Mouse (Mus musculus) ES-E14 (cell line): ENCODE data around the gene S1pr2. TPM values are rescaled to one million over a fixed set of nuclear protein-coding genes. Genes with fewer than 3 reads are reported as not detected.

Source experiments
- DNase-seq: peaks from one replicate; pipeline ENCODE4 v3.0.0-alpha.2; 2013; ENCODE audit warnings: low read depth, low spot score
- H3K27ac ChIP-seq: 2 replicates; pipeline ENCODE4 v1.5.1; 2012; ENCODE audit warnings: low read depth, mild to moderate bottlenecking, low read length, moderate library complexity, mixed read lengths; ENCODE audit not compliant: poor library complexity, insufficient read depth, severe bottlenecking
- H3K36me3 ChIP-seq: 2 replicates; pipeline ENCODE4 v1.6.1; 2012; ENCODE audit warnings: mild to moderate bottlenecking, low read length, moderate library complexity, mixed read lengths; ENCODE audit not compliant: control insufficient read depth, poor library complexity, insufficient read depth, severe bottlenecking
- H3K4me1 ChIP-seq, 2 experiments: fragments of 150-350 bp in 1 of 2; sonication (generic) in 1 of 2; 2 replicates each; pipeline ENCODE4 v1.6.1; 2012; ENCODE audit warnings: low read length in 2 of 2, mild to moderate bottlenecking in 1 of 2, mixed read lengths in 1 of 2; ENCODE audit not compliant: control insufficient read depth in 2 of 2, insufficient read depth in 2 of 2, poor library complexity in 1 of 2
- H3K4me3 ChIP-seq, 2 experiments: fragments of 150-350 bp in 1 of 2; sonication (generic) in 1 of 2; 2 replicates each; pipeline ENCODE4 v1.5.1; 2012; ENCODE audit warnings: low read length in 2 of 2, low read depth in 1 of 2, mild to moderate bottlenecking in 1 of 2, mixed read lengths in 1 of 2; ENCODE audit not compliant: insufficient read depth in 1 of 2, poor library complexity in 1 of 2, severe bottlenecking in 1 of 2
- H3K9ac ChIP-seq: 2 replicates; pipeline ENCODE4 v1.6.1; 2012; ENCODE audit warnings: low read depth, mild to moderate bottlenecking, low read length, mixed read lengths; ENCODE audit not compliant: poor library complexity, insufficient read depth, severe bottlenecking
- H3K9me3 ChIP-seq: fragments of 150-350 bp; sonication (generic); 2 replicates; pipeline ENCODE4 v1.6.1; 2012; ENCODE audit warnings: low read depth, mild to moderate bottlenecking, low read length; ENCODE audit not compliant: control insufficient read depth, insufficient read depth
- CHD2 ChIP-seq: IDR thresholded peaks from 2 replicates; pipeline ENCODE4 v1.6.1; 2014; ENCODE audit warnings: mild to moderate bottlenecking, low read depth, low read length, inconsistent platforms
- HCFC1 ChIP-seq: IDR thresholded peaks from 2 replicates; pipeline ENCODE4 v1.6.1; 2012; ENCODE audit warnings: low read length, inconsistent platforms, borderline replicate concordance; ENCODE audit not compliant: insufficient read depth
- MAFK ChIP-seq: IDR thresholded peaks from 2 replicates; pipeline ENCODE4 v1.6.1; 2014; ENCODE audit warnings: mild to moderate bottlenecking, low read depth, low read length, inconsistent platforms; ENCODE audit not compliant: insufficient read depth
- ZC3H11A ChIP-seq: IDR thresholded peaks from 2 replicates; pipeline ENCODE4 v1.6.1; 2012; ENCODE audit warnings: low read depth, mild to moderate bottlenecking, inconsistent platforms, low read length, borderline replicate concordance
- ZNF384 ChIP-seq: IDR thresholded peaks from 2 replicates; pipeline ENCODE4 v1.6.1; 2012; ENCODE audit warnings: low read depth, low read length, inconsistent platforms
- in situ Hi-C, 2 experiments: fragments of 600-800 bp; cut with MboI; formaldehyde crosslinking; loops; one replicate each; pipeline ENCODE4 v1.15.1; 2025; ENCODE audit warnings: low sequenced_read_pairs in 2 of 2, inconsistent platforms in 1 of 2; ENCODE audit not compliant: unreplicated experiment in 2 of 2
- total RNA-seq: library from RNA; depleted of rRNA; stranded (reverse); fragments of 300-350 nt; gene quantifications from 2 replicates; pipeline ENCODE4 v1.2.3, GENCODE M21; 2012; rRNA removed

S1pr2 gene
- total RNA-seq, 1 experiment = 35.7 TPM

DNA sequence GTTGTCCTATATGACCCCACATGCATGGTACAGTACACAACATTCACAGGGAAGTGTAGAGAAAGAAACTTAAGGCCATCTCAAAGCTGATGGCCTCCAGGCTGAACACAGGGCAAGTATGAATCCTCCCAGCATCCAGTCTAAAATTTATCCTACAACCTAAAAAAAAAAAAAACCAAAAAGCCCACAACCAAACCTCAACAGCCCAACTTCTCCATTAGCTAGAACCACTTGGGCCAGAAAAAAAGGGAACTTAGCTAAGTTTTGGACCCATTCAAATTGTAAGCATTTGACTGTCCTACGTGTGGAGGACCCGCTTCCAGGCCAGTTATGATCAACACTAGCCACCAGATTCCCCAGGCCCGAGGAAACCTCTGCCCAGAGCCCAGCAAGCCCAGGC lies 53.3 kb downstream of the S1pr2 start:
- TF ChIP-seq ZNF384 (no peak), HCFC1 (no peak), CHD2 (no peak), MAFK (no peak), ZC3H11A (no peak)
- DNase-seq = no peak
- H3K4me3 ChIP-seq = no peak overlapping the region
- H3K27ac ChIP-seq = no peak overlapping the region
- H3K9me3 ChIP-seq = no peaks in the 10 kb centered on the region
- H3K4me1 ChIP-seq = no peaks in the 10 kb centered on the region; a peak in 1 of 4 replicates
- peaks cover 94% of the 10 kb centered on the region for H3K36me3 ChIP-seq
- H3K9ac ChIP-seq = no peak overlapping the region
- in situ Hi-C loops = no loop called here

DNA sequence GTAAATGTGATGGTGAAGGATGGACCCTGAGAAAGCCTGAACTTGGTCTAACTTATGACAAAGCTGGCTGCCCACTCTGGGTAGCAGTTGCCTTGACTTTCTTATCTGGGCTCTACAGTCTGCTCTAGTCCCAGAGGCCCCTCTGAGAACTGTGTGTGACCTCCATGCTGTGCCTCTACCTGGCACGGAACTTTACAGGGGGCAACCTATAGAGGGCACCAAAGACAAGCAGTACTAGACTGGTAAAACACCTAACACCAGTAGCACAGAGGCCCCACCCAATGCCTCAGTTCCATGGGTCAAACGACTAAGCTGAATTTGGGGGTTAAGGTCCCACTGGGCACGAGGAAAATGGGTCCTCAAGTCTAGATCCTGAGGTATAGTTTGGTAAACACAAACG lies 60.4 kb downstream of the S1pr2 start:
- Histone ChIP-seq H3K9me3 (no peaks in the 10 kb centered on the region), H3K27ac (no peak overlapping the region), H3K4me1 (peaks cover 0 to 2% of the 10 kb centered on the region in 2 experiments; a peak in 2 of 4 replicates), H3K4me3 (no peak overlapping the region), H3K9ac (no peak overlapping the region), H3K36me3 (peaks cover 92% of the 10 kb centered on the region)
- TF ChIP-seq MAFK (no peak), ZNF384 (no peak), ZC3H11A (no peak), HCFC1 (no peak), CHD2 (no peak)
- no peak for DNase-seq
- in situ Hi-C loops = no loop called here

Other genes starting within 250 kb of the S1pr2 start
- gene Olfm2, start 230.4 kb downstream of the S1pr2 start, total RNA-seq = 2.2 and 2.9 TPM in 2 replicates
- gene Col5a3, start 161.7 kb downstream of the S1pr2 start, total RNA-seq = 2.3 TPM in 2 replicates
- gene Rdh8, start 158.3 kb downstream of the S1pr2 start, total RNA-seq = not detected in 2 replicates
- 8.3 and 16.5 TPM in 2 replicates for gene A230050P20Rik, start 108.1 kb downstream of the S1pr2 start, total RNA-seq
- 4.1 and 4.4 TPM in 2 replicates for gene Angptl6, start 97.1 kb downstream of the S1pr2 start, total RNA-seq
- 179 and 287 TPM in 2 replicates for gene Ppan, start 88.6 kb downstream of the S1pr2 start, total RNA-seq
- 196 and 239 TPM in 2 replicates for gene Eif3g, start 78.2 kb downstream of the S1pr2 start, total RNA-seq
- 122 and 124 TPM in 2 replicates for gene Dnmt1, start 16.9 kb downstream of the S1pr2 start, total RNA-seq
- 80.8 and 89.5 TPM in 2 replicates for gene Mrpl4, start 26.0 kb upstream of the S1pr2 start, total RNA-seq
- 153 and 310 TPM in 2 replicates for gene Icam1, start 39.2 kb upstream of the S1pr2 start, total RNA-seq
- gene Icam4, start 52.6 kb upstream of the S1pr2 start, total RNA-seq = 1.5 and 3.1 TPM in 2 replicates
- gene Icam5, start 55.3 kb upstream of the S1pr2 start, total RNA-seq = 1.4 and 1.8 TPM in 2 replicates
- gene Zglp1, start 90.3 kb upstream of the S1pr2 start, total RNA-seq = 1.3 and 2.0 TPM in 2 replicates
- gene Gm49373, start 96.3 kb upstream of the S1pr2 start, total RNA-seq = 2.1 and 2.7 TPM in 2 replicates
- 38.8 and 46.0 TPM in 2 replicates for gene Fdx1l, start 96.8 kb upstream of the S1pr2 start, total RNA-seq
- 18.5 and 22.1 TPM in 2 replicates for gene Gm38431, start 115.2 kb upstream of the S1pr2 start, total RNA-seq
- gene Raver1, start 115.2 kb upstream of the S1pr2 start, total RNA-seq = 18.9 and 26.3 TPM in 2 replicates
- 16.8 and 20.9 TPM in 2 replicates for gene Tyk2, start 154.5 kb upstream of the S1pr2 start, total RNA-seq
- 118 and 165 TPM in 2 replicates for gene Cdc37, start 173.2 kb upstream of the S1pr2 start, total RNA-seq
- gene Pde4a, start 188.9 kb upstream of the S1pr2 start, total RNA-seq = 3.2 and 4.9 TPM in 2 replicates